In genomic region chr5:136286566-136286965, GRCm38 (mm10) we compare ENCODE assay signal across 11 mouse cellular contexts.
"Had no signal": no experiment of that assay in that cellular context is flagged by ENCODE, and none has a peak within 500 bp of the region (broad histone marks: within the 10 kb centered on the region; RNA-seq: fewer than 3 reads in every experiment).

No protein-coding gene starts in this region.

- ATAC-seq: liver, postnatal 0 days; lung, postnatal 0 days; midbrain, embryonic 13.5 days; midbrain, embryonic 15.5 days had no signal

- DNase-seq: liver, postnatal 0 days; lung, adult 2 months; lung, postnatal 14 days; lung, postnatal 36 days; right cerebral cortex, postnatal 14 days; thymus, adult 2 months; thymus, postnatal 25 days; thymus, postnatal 4 days had no signal
